Mouse (Mus musculus): ENCODE measurements around the gene Ccdc124. TPM values are rescaled to one million over a fixed set of nuclear protein-coding genes. Genes with fewer than 3 reads are reported as not detected.

Gene Ccdc124
- total and polyA plus RNA-seq, 3 experiments, result 47.6 to 87.1 TPM; not detected in 1

- no peak for DNase-seq (ENCODE audit: low read depth, low spot score)
- H3K9me3 ChIP-seq (replicated peaks; ENCODE audit: insufficient read depth, low read length), result no peaks in the 10 kb centered on the region
- no peak overlapping the region for H3K9ac ChIP-seq (ENCODE audit: control insufficient read depth, low read depth, low read length, poor library complexity, severe bottlenecking)
- no peak overlapping the region for H3K4me3 ChIP-seq (ENCODE audit: control insufficient read depth in 1 of 2, insufficient read depth in 1 of 2, low read depth in 2 of 2, low read length in 2 of 2)
- H3K4me1 ChIP-seq (ENCODE audit: control insufficient read depth in 1 of 2, insufficient read depth in 2 of 2, low read length in 2 of 2), result peaks cover 0 to 1% of the 10 kb centered on the region in 2 experiments; a peak in 2 of 4 replicates
- H3K79me2 ChIP-seq (ENCODE audit: control insufficient read depth, insufficient read depth, low read length, poor library complexity), result peaks cover 10% of the 10 kb centered on the region; the same call in 1 of the 2 replicates
- H3K27me3 ChIP-seq (ENCODE audit: control insufficient read depth in 1 of 2, insufficient read depth in 2 of 2, low read length in 2 of 2), result no peaks in the 10 kb centered on the region
- no peak overlapping the region for H3K27ac ChIP-seq (ENCODE audit: control insufficient read depth, low read depth, low read length)
- TF ChIP-seq GATA1 (IDR thresholded peaks at IDR 0.05; ENCODE audit: low read depth, low read length), result no peak
- TF ChIP-seq HCFC1 (IDR thresholded peaks at IDR 0.05; ENCODE audit: low read depth, low read length), result no peak
- TF ChIP-seq ETS1 (IDR thresholded peaks at IDR 0.05; ENCODE audit: low read depth, low read length), result no peak
- TF ChIP-seq JUND (IDR thresholded peaks at IDR 0.05; ENCODE audit: low read depth, low read length), result no peak
- TF ChIP-seq TAL1 (IDR thresholded peaks at IDR 0.05; ENCODE audit: low read length), result no peak
- no peak for TF ChIP-seq ZKSCAN1 (IDR thresholded peaks at IDR 0.05; ENCODE audit: low read depth, low read length)
- no peak for TF ChIP-seq RAD21 (IDR thresholded peaks at IDR 0.05; ENCODE audit: low read depth, low read length)
- no peak for TF ChIP-seq POLR2AphosphoS5 (IDR thresholded peaks at IDR 0.05; ENCODE audit: borderline replicate concordance, low read depth, low read length)
- no peak for TF ChIP-seq ZNF384 (IDR thresholded peaks at IDR 0.05; ENCODE audit: low read depth, low read length)
- TF ChIP-seq CHD2 (IDR thresholded peaks at IDR 0.05; ENCODE audit: low read length), result no peak
- no peak for TF ChIP-seq SMC3 (IDR thresholded peaks at IDR 0.05; ENCODE audit: low read depth, low read length)
- no peak for TF ChIP-seq USF1 (IDR thresholded peaks at IDR 0.05; ENCODE audit: low read depth, low read length)
- no peak for TF ChIP-seq CHD1 (IDR thresholded peaks at IDR 0.05; ENCODE audit: low read depth, low read length)
- H3K36me3 ChIP-seq (ENCODE audit: control insufficient read depth in 1 of 2, insufficient read depth in 2 of 2, low read length in 2 of 2), result no peaks in the 10 kb centered on the region; a peak in 1 of 4 replicates
Observed at GRCm38 (mm10) chr8:70912955-70913354, 39.2 kb upstream of the Ccdc124 start.

GRCm38 (mm10) chr8:70911596-70911995 lies 37.9 kb upstream of the Ccdc124 start:
- Histone ChIP-seq H3K79me2 (ENCODE audit: control insufficient read depth, insufficient read depth, low read length, poor library complexity) (peaks cover 22% of the 10 kb centered on the region), H3K9ac (ENCODE audit: control insufficient read depth, low read depth, low read length, poor library complexity, severe bottlenecking) (no peak overlapping the region), H3K36me3 (ENCODE audit: control insufficient read depth in 1 of 2, insufficient read depth in 2 of 2, low read length in 2 of 2) (peaks cover 0 to 10% of the 10 kb centered on the region in 2 experiments; a peak in 3 of 4 replicates), H3K27me3 (ENCODE audit: control insufficient read depth in 1 of 2, insufficient read depth in 2 of 2, low read length in 2 of 2) (no peaks in the 10 kb centered on the region), H3K4me3 (ENCODE audit: control insufficient read depth in 1 of 2, insufficient read depth in 1 of 2, low read depth in 2 of 2, low read length in 2 of 2) (no peak overlapping the region), H3K4me1 (ENCODE audit: control insufficient read depth in 1 of 2, insufficient read depth in 2 of 2, low read length in 2 of 2) (peaks cover 0 to 14% of the 10 kb centered on the region in 2 experiments; a peak in 2 of 4 replicates), H3K9me3 (replicated peaks; ENCODE audit: insufficient read depth, low read length) (no peaks in the 10 kb centered on the region), H3K27ac (ENCODE audit: control insufficient read depth, low read depth, low read length) (no peak overlapping the region)
- peak; percentile 34 for DNase-seq (ENCODE audit: low read depth, low spot score)
- TF ChIP-seq CTCF (IDR thresholded peaks at IDR 0.05 in 2 of 3, conservative IDR thresholded peaks at IDR 0.05 in 1 of 3; ENCODE audit: control insufficient read depth in 1 of 3, insufficient read depth in 1 of 3, low read depth in 2 of 3, low read length in 3 of 3, poor library complexity in 1 of 3, severe bottlenecking in 1 of 3), result peak in 2 of 3 experiments; percentile 21 to 23; a peak in 2 of 6 replicates
- TF ChIP-seq MAFK (IDR thresholded peaks at IDR 0.05; ENCODE audit: borderline replicate concordance, low read depth, low read length), result no peak

- no peak overlapping the region for H3K4me3 ChIP-seq (ENCODE audit: control insufficient read depth in 1 of 2, insufficient read depth in 1 of 2, low read depth in 2 of 2, low read length in 2 of 2)
- no peaks in the 10 kb centered on the region for H3K9me3 ChIP-seq (replicated peaks; ENCODE audit: insufficient read depth, low read length)
- peaks cover 0 to 32% of the 10 kb centered on the region in 2 experiments; a peak in 3 of 4 replicates for H3K4me1 ChIP-seq (ENCODE audit: control insufficient read depth in 1 of 2, insufficient read depth in 2 of 2, low read length in 2 of 2)
- H3K9ac ChIP-seq (ENCODE audit: control insufficient read depth, low read depth, low read length, poor library complexity, severe bottlenecking), result no peak overlapping the region; the same call in 1 of the 2 replicates
- H3K79me2 ChIP-seq (ENCODE audit: control insufficient read depth, insufficient read depth, low read length, poor library complexity), result peaks cover 29% of the 10 kb centered on the region
- H3K36me3 ChIP-seq (ENCODE audit: control insufficient read depth in 1 of 2, insufficient read depth in 2 of 2, low read length in 2 of 2), result peaks cover 0 to 16% of the 10 kb centered on the region in 2 experiments; a peak in 3 of 4 replicates
- H3K27me3 ChIP-seq (ENCODE audit: control insufficient read depth in 1 of 2, insufficient read depth in 2 of 2, low read length in 2 of 2), result no peaks in the 10 kb centered on the region
- TF ChIP-seq MYC (IDR thresholded peaks at IDR 0.05; ENCODE audit: low read depth, low read length), result peak; percentile 53; the same call in 1 of the 2 replicates
- TF ChIP-seq CHD1 (IDR thresholded peaks at IDR 0.05; ENCODE audit: low read depth, low read length), result no peak
- TF ChIP-seq SIN3A (IDR thresholded peaks at IDR 0.05; ENCODE audit: low read length), result no peak
- no peak for TF ChIP-seq ZMIZ1 (IDR thresholded peaks at IDR 0.05; ENCODE audit: low read depth, low read length)
- TF ChIP-seq BHLHE40 (IDR thresholded peaks at IDR 0.05; ENCODE audit: borderline replicate concordance, low read depth, low read length), result peak; percentile 25; the same call in 1 of the 2 replicates
- TF ChIP-seq POLR2AphosphoS2 (IDR thresholded peaks at IDR 0.05; ENCODE audit: low read length), result no peak
- TF ChIP-seq GATA1 (IDR thresholded peaks at IDR 0.05; ENCODE audit: low read depth, low read length), result peak; percentile 45; the same call in 1 of the 2 replicates
- no peak for TF ChIP-seq ETS1 (IDR thresholded peaks at IDR 0.05; ENCODE audit: low read depth, low read length)
- TF ChIP-seq MEF2A (IDR thresholded peaks at IDR 0.05; ENCODE audit: extremely low read depth, insufficient replicate concordance, low read depth, low read length, poor library complexity, severe bottlenecking), result peak; percentile 70; the same call in 1 of the 2 replicates
- peak in 1 of 2 experiments; percentile 30; a peak in 1 of 4 replicates for TF ChIP-seq EP300 (IDR thresholded peaks at IDR 0.05; ENCODE audit: low read depth in 1 of 2, low read length in 2 of 2)
- TF ChIP-seq TAL1 (IDR thresholded peaks at IDR 0.05; ENCODE audit: low read length), result peak; percentile 30; the same call in 1 of the 2 replicates
- no peak for TF ChIP-seq USF1 (IDR thresholded peaks at IDR 0.05; ENCODE audit: low read depth, low read length)
- TF ChIP-seq UBTF (IDR thresholded peaks at IDR 0.05; ENCODE audit: borderline replicate concordance, insufficient read depth, low read depth, low read length), result no peak
- TF ChIP-seq MAFK (IDR thresholded peaks at IDR 0.05; ENCODE audit: borderline replicate concordance, low read depth, low read length), result no peak
- TF ChIP-seq TCF12 (IDR thresholded peaks at IDR 0.05; ENCODE audit: low read depth, low read length), result peak; percentile 40; the same call in 1 of the 2 replicates
- no peak overlapping the region for H3K27ac ChIP-seq (ENCODE audit: control insufficient read depth, low read depth, low read length)
- peak; percentile 30 for DNase-seq (ENCODE audit: low read depth, low spot score)
Observed at GRCm38 (mm10) chr8:70907518-70907917, 33.8 kb upstream of the Ccdc124 start.

Data from MEL (cell line).